Mouse (Mus musculus): ENCODE data around the gene Ciz1. TPM values are rescaled to one million over a fixed set of nuclear protein-coding genes. Genes with fewer than 3 reads are reported as not detected.

Gene Ciz1
- polyA plus RNA-seq, 1 experiment from 2014 or later, result 38.9 TPM

DNA sequence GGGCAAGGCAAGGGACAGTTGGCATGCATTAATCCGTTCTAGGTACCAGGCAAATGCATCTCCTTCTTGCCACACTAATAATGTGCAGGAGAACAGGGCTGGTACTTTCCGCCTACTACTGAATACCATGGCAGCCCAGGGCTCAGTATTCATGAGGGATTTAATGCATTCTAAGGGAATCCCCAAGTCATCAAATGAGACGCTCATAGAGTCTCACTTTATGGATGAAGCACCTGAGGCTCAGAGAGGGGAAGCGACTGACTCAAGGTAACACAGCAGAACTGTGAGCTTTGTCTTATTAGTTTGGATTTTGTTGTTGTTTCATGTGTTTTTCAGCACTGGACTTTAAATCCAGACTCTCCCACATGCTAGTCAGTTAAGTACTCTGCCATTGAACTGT is 10.1 kb upstream of the Ciz1 start:
- Histone ChIP-seq H3K27ac (no peak overlapping the region), H3K4me3 (replicated peaks) (no peak overlapping the region), H3K9me3 (no peaks in the 10 kb centered on the region), H3K9ac (no peak overlapping the region), H3K27me3 (replicated peaks) (no peaks in the 10 kb centered on the region), H3K4me1 (replicated peaks) (0 out of 2 replicates have a peak, but pooled peaks cover 4% of the 10 kb centered on the region), H3K36me3 (0 out of 2 replicates have a peak, but pooled peaks cover 3% of the 10 kb centered on the region), H3K4me2 (replicated peaks) (no peak overlapping the region)
- 91% methylated on average over 4 of the region's 4 CpGs for WGBS
- no peak for ATAC-seq

DNA sequence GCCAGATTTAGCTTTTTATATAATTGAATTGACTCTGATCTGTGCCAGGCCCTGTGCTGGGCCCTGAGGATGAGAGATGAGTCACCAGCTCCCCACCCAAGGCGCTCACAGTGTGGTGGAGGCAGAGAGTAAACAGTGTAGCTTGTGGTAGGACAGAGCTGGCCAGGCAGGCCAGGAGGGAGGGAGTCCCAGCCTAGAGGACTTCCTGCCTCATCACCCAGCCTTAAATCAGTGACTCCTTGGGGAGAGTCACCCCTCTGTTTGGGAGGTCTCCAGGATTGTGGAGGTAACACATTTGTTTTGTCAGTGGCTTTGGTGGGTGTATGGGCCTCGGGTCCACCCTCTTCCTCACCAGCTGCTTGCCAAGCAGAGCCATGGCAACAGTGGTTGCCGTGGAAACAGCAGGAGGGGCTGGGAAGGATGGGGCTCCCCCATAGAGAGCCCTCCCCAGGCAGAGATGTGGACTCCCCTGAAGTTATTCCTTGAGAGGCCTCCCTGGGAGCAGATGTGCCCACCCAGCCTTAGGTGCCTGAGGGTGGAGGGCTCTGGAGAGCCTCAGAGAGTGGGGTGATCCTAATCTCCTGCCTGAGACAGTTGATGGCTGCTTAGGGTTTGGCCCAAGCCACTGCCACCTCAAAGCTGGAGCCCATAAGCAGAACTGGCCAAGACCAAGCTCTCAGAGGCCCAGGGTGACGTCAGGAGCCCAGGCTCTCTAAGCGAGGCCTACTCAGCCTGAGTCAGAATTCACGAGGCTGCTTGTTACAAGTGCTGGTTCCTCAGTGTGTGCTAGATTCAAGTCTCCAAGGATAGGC is 9.4 kb upstream of the Ciz1 start:
- H3K27ac ChIP-seq, result no peak overlapping the region
- no peaks in the 10 kb centered on the region for H3K9me3 ChIP-seq
- H3K36me3 ChIP-seq, result 0 out of 2 replicates have a peak, but pooled peaks cover under 1% of the 10 kb centered on the region
- no peak overlapping the region for H3K4me2 ChIP-seq (replicated peaks)
- no peak overlapping the region for H3K4me3 ChIP-seq (replicated peaks)
- H3K4me1 ChIP-seq (replicated peaks), result 0 out of 2 replicates have a peak, but pooled peaks cover 4% of the 10 kb centered on the region
- no peak overlapping the region for H3K9ac ChIP-seq
- peak; percentile 54; the same call in 1 of the 2 replicates for ATAC-seq
- no peaks in the 10 kb centered on the region for H3K27me3 ChIP-seq (replicated peaks)
- 71% methylated on average over 6 of the region's 6 CpGs for WGBS

- Histone ChIP-seq H3K4me2 (replicated peaks) (no peak overlapping the region), H3K36me3 (no peaks in the 10 kb centered on the region), H3K9ac (no peak overlapping the region), H3K27ac (no peak overlapping the region), H3K27me3 (replicated peaks) (no peaks in the 10 kb centered on the region), H3K9me3 (no peaks in the 10 kb centered on the region), H3K4me1 (replicated peaks) (0 out of 2 replicates have a peak, but pooled peaks cover 4% of the 10 kb centered on the region), H3K4me3 (replicated peaks) (no peak overlapping the region)
- ATAC-seq, result no peak
- 98% methylated on average over 2 of the region's 2 CpGs for WGBS
These were observed 8.8 kb upstream of the Ciz1 start for GRCm38 (mm10) chr2:32343351-32343671.

- H3K36me3 ChIP-seq, result no peaks in the 10 kb centered on the region
- no peak overlapping the region for H3K9ac ChIP-seq
- no peaks in the 10 kb centered on the region for H3K9me3 ChIP-seq
- ATAC-seq, result no peak
- H3K27me3 ChIP-seq (replicated peaks), result no peaks in the 10 kb centered on the region
- no peak overlapping the region for H3K4me2 ChIP-seq (replicated peaks)
- WGBS, result 83% methylated on average over 10 of the region's 10 CpGs
- no peak overlapping the region for H3K4me3 ChIP-seq (replicated peaks)
- H3K4me1 ChIP-seq (replicated peaks), result 0 out of 2 replicates have a peak, but pooled peaks cover 4% of the 10 kb centered on the region
- H3K27ac ChIP-seq, result no peak overlapping the region
These were observed 8.1 kb upstream of the Ciz1 start for GRCm38 (mm10) chr2:32344056-32344455.

DNA sequence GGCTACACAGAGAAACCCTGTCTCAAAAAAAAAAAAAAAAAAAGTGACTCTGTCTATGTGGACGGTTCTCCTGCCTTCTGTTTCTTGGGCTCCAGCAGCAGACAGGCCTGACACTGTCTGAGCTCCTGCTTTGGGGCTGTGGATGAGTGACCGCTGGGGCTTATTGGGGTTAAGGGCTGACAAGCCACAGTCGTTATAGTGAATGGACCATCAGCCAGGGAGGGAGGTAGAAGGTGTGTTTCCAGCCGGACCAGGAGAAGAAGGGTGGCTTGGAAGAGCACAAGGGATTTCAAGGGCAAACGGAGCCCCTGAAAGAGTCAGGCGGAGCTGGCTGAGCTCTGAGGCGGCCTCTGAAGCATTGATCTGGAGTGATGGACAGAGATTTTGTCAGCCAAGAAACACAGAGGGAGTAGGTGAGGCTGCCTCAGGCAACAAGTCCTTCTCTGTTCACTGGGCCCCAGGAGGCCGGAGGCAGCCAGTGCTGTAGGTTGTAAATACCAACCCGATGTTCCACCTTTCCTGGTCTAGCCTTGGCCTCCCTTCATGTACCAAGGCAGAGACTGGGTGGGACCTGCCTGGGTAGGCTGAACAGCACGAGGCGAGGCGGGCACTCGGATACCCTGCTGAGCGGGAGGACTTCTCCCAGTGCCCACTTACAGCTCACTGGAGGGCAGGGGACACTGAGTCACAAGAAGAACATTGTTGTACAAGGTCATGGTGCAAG is 7.4 kb upstream of the Ciz1 start:
- Histone ChIP-seq H3K4me3 (replicated peaks) (no peak overlapping the region), H3K27me3 (replicated peaks) (no peaks in the 10 kb centered on the region), H3K4me2 (replicated peaks) (no peak overlapping the region), H3K9ac (no peak overlapping the region), H3K27ac (no peak overlapping the region), H3K36me3 (no peaks in the 10 kb centered on the region), H3K4me1 (replicated peaks) (0 out of 2 replicates have a peak, but pooled peaks cover 7% of the 10 kb centered on the region), H3K9me3 (no peaks in the 10 kb centered on the region)
- ATAC-seq, result no peak
- WGBS, result 80% methylated on average over 14 of the region's 14 CpGs

DNA sequence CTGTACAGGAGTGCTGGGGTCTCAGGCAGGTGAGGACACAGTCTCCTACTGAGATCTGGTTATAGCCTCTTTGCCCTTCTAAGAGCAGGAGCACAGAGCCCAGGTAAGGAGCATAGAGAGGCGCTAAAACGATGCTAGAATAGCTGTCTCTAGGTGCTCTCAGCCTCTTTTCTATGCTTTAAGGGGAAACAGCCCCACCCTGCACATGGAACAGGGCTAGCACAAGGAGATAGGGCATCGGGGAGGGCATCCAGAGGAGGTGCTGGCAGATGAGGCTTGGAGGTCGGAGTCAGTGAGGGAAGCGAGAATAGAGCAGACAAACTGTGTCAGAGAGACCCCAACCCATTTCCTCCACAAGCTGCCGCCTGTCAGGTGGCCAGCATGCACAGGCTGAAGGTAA is 5.1 kb upstream of the Ciz1 start:
- no peak overlapping the region for H3K4me3 ChIP-seq (replicated peaks)
- no peaks in the 10 kb centered on the region for H3K36me3 ChIP-seq
- H3K27ac ChIP-seq, result no peak overlapping the region
- no peak overlapping the region for H3K4me2 ChIP-seq (replicated peaks)
- H3K27me3 ChIP-seq (replicated peaks), result no peaks in the 10 kb centered on the region
- H3K9me3 ChIP-seq, result no peaks in the 10 kb centered on the region
- no peak for ATAC-seq
- no peak overlapping the region for H3K9ac ChIP-seq
- H3K4me1 ChIP-seq (replicated peaks), result peaks cover 23% of the 10 kb centered on the region
- WGBS, result 79% methylated on average over 6 of the region's 6 CpGs

GRCm38 (mm10) chr2:32348311-32348710 is 3.8 kb upstream of the Ciz1 start:
- no peaks in the 10 kb centered on the region for H3K9me3 ChIP-seq

DNA sequence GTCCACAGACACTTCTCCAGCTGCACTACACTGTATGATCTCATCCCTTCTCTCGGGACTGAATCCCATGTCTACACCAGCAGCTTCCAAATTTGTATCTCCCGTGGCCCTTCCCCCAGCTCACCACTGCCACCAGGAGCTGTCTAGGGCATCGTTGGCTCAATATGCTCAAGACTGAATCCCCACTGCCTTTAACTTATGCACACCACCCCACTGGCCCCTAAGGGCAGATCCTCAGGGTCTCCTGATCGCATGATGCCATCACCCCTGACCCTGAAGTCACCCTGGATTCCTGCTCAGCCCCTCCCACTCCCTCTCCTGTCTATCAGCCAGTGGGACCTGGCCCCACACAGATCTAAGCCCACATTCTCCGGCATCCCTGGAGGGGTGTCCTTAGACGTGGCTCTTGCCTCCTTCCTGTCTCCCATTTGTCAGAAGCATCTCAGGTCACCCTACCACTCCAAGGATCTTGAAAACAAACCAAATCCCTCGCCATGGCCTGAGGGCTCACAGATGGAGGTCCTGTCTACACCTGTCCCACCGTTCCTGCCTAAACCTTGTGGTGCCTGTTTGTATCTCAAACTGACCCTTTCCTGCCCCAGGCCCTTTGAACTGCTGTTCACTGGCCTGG is 2.4 kb upstream of the Ciz1 start:
- H3K4me1 ChIP-seq (replicated peaks), result peaks cover 27% of the 10 kb centered on the region
- H3K9me3 ChIP-seq, result no peaks in the 10 kb centered on the region

More at GRCm38 (mm10) chr2:32348311-32348710, 3.8 kb upstream of the Ciz1 start:
- WGBS, result 83% methylated on average over 11 of the region's 11 CpGs
- no peaks in the 10 kb centered on the region for H3K27me3 ChIP-seq (replicated peaks)
- no peak for ATAC-seq
- H3K36me3 ChIP-seq, result no peaks in the 10 kb centered on the region
- H3K4me2 ChIP-seq (replicated peaks), result no peak overlapping the region
- no peak overlapping the region for H3K9ac ChIP-seq
- no peak overlapping the region for H3K4me3 ChIP-seq (replicated peaks)
- H3K4me1 ChIP-seq (replicated peaks), result peaks cover 27% of the 10 kb centered on the region
- no peak overlapping the region for H3K27ac ChIP-seq

GRCm38 (mm10) chr2:32350471-32351051 is 1.6 kb upstream of the Ciz1 start:
- WGBS, result 49% methylated on average over 13 of the region's 13 CpGs
- no peaks in the 10 kb centered on the region for H3K27me3 ChIP-seq (replicated peaks)
- H3K9ac ChIP-seq, result no peak overlapping the region
- ATAC-seq, result no peak
- no peak overlapping the region for H3K4me3 ChIP-seq (replicated peaks)
- H3K9me3 ChIP-seq, result no peaks in the 10 kb centered on the region
- no peaks in the 10 kb centered on the region for H3K36me3 ChIP-seq
- H3K4me1 ChIP-seq (replicated peaks), result peaks cover 27% of the 10 kb centered on the region
- H3K27ac ChIP-seq, result no peak overlapping the region
- H3K4me2 ChIP-seq (replicated peaks), result no peak overlapping the region

More for the DNA sequence above, 2.4 kb upstream of the Ciz1 start:
- 54% methylated on average over 8 of the region's 8 CpGs for WGBS
- ATAC-seq, result no peak
- Histone ChIP-seq H3K27me3 (replicated peaks) (no peaks in the 10 kb centered on the region), H3K4me2 (replicated peaks) (no peak overlapping the region), H3K9ac (no peak overlapping the region), H3K4me3 (replicated peaks) (no peak overlapping the region), H3K36me3 (no peaks in the 10 kb centered on the region), H3K27ac (no peak overlapping the region)

GRCm38 (mm10) chr2:32351471-32351961 is 611 bp upstream of the Ciz1 start:
- peak overlapping the region; percentile 69 for H3K4me3 ChIP-seq (replicated peaks)
- H3K27me3 ChIP-seq (replicated peaks), result no peaks in the 10 kb centered on the region
- ATAC-seq, result no peak
- H3K9me3 ChIP-seq, result no peaks in the 10 kb centered on the region
- peaks cover 27% of the 10 kb centered on the region for H3K4me1 ChIP-seq (replicated peaks)
- 51% methylated on average over 9 of the region's 9 CpGs for WGBS
- H3K27ac ChIP-seq, result no peak overlapping the region
- peak overlapping the region; percentile 83; the same call in 1 of the 2 replicates for H3K9ac ChIP-seq
- no peaks in the 10 kb centered on the region for H3K36me3 ChIP-seq
- peak overlapping the region; percentile 92 for H3K4me2 ChIP-seq (replicated peaks)

DNA sequence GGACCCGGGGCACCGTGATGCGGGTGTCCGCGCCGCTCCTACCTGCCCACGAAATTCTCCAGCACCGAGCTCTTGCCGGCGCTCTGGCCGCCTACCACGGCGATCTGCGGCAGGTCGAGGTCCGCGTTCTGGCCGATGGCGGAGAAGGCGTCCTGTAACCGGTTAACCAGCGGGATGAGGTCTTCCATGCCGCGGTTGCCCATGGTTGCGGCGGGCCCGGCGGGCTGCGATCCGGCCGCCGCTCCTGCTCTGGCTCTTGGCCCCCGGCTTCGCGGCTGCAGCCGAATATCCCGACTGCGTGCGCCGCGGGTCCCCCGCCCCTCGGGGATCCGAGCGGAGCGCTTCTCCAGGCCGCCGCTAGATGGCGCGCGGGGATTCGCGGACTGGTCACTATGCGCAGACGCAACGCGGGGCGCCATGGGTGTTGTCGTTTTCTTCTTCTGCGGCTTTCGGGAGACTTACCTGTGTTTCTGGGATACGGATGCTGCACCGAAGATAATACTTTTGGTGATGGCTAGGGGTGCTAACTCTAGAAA is 948 bp downstream of the Ciz1 start, which contains the start of gene Dnm1:
Dnm1 (minus strand) TSS at position 332 of the 536 bp plus-strand sequence.
- peak within 1 kb of the TSS; percentile 69 for H3K4me3 ChIP-seq (replicated peaks)
- peak; percentile 75 for ATAC-seq
- peaks cover 27% of the 10 kb centered on the region for H3K4me1 ChIP-seq (replicated peaks)
- H3K36me3 ChIP-seq, result no peaks in the 10 kb centered on the region
- peak within 1 kb of the TSS; percentile 86 for H3K27ac ChIP-seq
- no peaks in the 10 kb centered on the region for H3K27me3 ChIP-seq (replicated peaks)
- peak within 1 kb of the TSS; percentile 92 for H3K4me2 ChIP-seq (replicated peaks)
- peak within 1 kb of the TSS; percentile 83 for H3K9ac ChIP-seq
- WGBS, result under 1% methylated on average over 63 of the region's 63 CpGs
- no peaks in the 10 kb centered on the region for H3K9me3 ChIP-seq

Measured in intestine, embryonic 15.5 days (tissue).